Mouse (Mus musculus): ENCODE results near the gene Rad23a.

Gene Rad23a

GRCm38 (mm10) chr8:84787523-84788302 is 52.8 kb downstream of the Rad23a start:
- no peak for DNase-seq (ENCODE audit: low read depth, low spot score)

- DNase-seq (ENCODE audit: low read depth, low spot score): no peak
Measured at GRCm38 (mm10) chr8:84786801-84787467, 53.5 kb downstream of the Rad23a start.

- DNase-seq (ENCODE audit: low read depth, low spot score): no peak
Measured at GRCm38 (mm10) chr8:84785756-84786677, 54.4 kb downstream of the Rad23a start.

GRCm38 (mm10) chr8:84785506-84785755 is 55.0 kb downstream of the Rad23a start:
- no peak for DNase-seq (ENCODE audit: low read depth, low spot score)

- DNase-seq (ENCODE audit: low read depth, low spot score): no peak
Measured at GRCm38 (mm10) chr8:84784681-84785505, 55.6 kb downstream of the Rad23a start.

Measured in retina, adult 2 months (tissue).